In genomic region chr5:92262646-92263045, GRCm38 (mm10) we compare ENCODE assay signal across 26 mouse cellular contexts. TPM values are rescaled to one million over a fixed set of nuclear protein-coding genes. Genes with fewer than 3 reads are reported as not detected.
A peak's percentile ranks its signal among the peaks of the same experiment; 100 is the strongest.
DNase-seq lines count a peak whose midpoint lies in the region; ATAC-seq and TF ChIP-seq lines count a peak whose summit lies in the region.
"Had no signal": no experiment of that assay in that cellular context is flagged by ENCODE, and none has a peak within 500 bp of the region (broad histone marks: within the 10 kb centered on the region; RNA-seq: fewer than 3 reads in every experiment).

No protein-coding gene starts in this region.

- DNase-seq in midbrain, embryonic 10.5 days (ENCODE audit: low spot score) = no peak
- DNase-seq in MN1 (ENCODE audit: low spot score) = peak; percentile 65
- DNase-seq in gonadal fat pad, adult 2 months (ENCODE audit: low read depth) = peak; percentile 33
- no peak for DNase-seq in kidney, adult 11 months
- DNase-seq in cerebellum, postnatal 14 days = no peak
- DNase-seq: adrenal gland, adult 2 months; adrenal gland, postnatal 25 days; cerebellum, adult 2 months; cerebellum, postnatal 10 days; embryo, embryonic 11 days; gastrocnemius, postnatal 10 days; heart, postnatal 36 days had no signal

- H3K4me3 ChIP-seq in midbrain, embryonic 10.5 days = no peak overlapping the region
- no peak overlapping the region for H3K4me3 ChIP-seq in midbrain, embryonic 15.5 days
- no peak overlapping the region for H3K4me3 ChIP-seq in myocyte
- no peak overlapping the region for H3K4me3 ChIP-seq in hindbrain, embryonic 13.5 days
- H3K4me3 ChIP-seq: embryonic facial prominence, embryonic 15.5 days; erythroblast, embryonic 14.5 days; forebrain, embryonic 12.5 days; heart, embryonic 13.5 days had no signal

- WGBS in midbrain, embryonic 10.5 days = 83% methylated on average over 8 of the region's 8 CpGs
- WGBS in midbrain, embryonic 15.5 days = 92% methylated on average over 8 of the region's 8 CpGs
- 93% methylated on average over 8 of the region's 8 CpGs for WGBS in hindbrain, embryonic 13.5 days

- no peak overlapping the region for H3ac ChIP-seq in myocyte (ENCODE audit: control insufficient read depth, insufficient read length)

- no peak for ATAC-seq in midbrain, embryonic 15.5 days (replicated peaks)
- no peak for ATAC-seq in hindbrain, embryonic 13.5 days (ENCODE audit: low FRiP score)
- ATAC-seq: forebrain, embryonic 16.5 days; hindbrain, postnatal 0 days had no signal

- H3K9ac ChIP-seq in midbrain, embryonic 15.5 days = no peak overlapping the region
- no peak overlapping the region for H3K9ac ChIP-seq in hindbrain, embryonic 13.5 days
- H3K9ac ChIP-seq: embryonic facial prominence, embryonic 15.5 days; forebrain, embryonic 12.5 days; heart, embryonic 13.5 days had no signal

- H3K79me2 ChIP-seq in myocyte (ENCODE audit: control insufficient read depth, insufficient read depth) = no peaks in the 10 kb centered on the region

- no peak overlapping the region for H3K4me2 ChIP-seq in midbrain, embryonic 15.5 days
- H3K4me2 ChIP-seq in myocyte (ENCODE audit: low read depth) = no peak overlapping the region
- no peak overlapping the region for H3K4me2 ChIP-seq in hindbrain, embryonic 13.5 days
- H3K4me2 ChIP-seq: embryonic facial prominence, embryonic 15.5 days; forebrain, embryonic 12.5 days; heart, embryonic 13.5 days had no signal

- no peak for TF ChIP-seq POLR2A in myocyte (IDR thresholded peaks at IDR 0.05; ENCODE audit: insufficient read length, low read depth)

- H3K27me3 ChIP-seq in midbrain, embryonic 10.5 days (ENCODE audit: low read depth, poor library complexity, severe bottlenecking) = peaks cover 18% of the 10 kb centered on the region
- H3K27me3 ChIP-seq in midbrain, embryonic 15.5 days (replicated peaks) = no peaks in the 10 kb centered on the region
- H3K27me3 ChIP-seq in myocyte (ENCODE audit: control insufficient read depth, insufficient read depth, insufficient read length) = no peaks in the 10 kb centered on the region
- H3K27me3 ChIP-seq in hindbrain, embryonic 13.5 days = peaks cover 5% of the 10 kb centered on the region; the same call in 1 of the 2 replicates
- H3K27me3 ChIP-seq: forebrain, embryonic 12.5 days; heart, embryonic 13.5 days had no signal

- peaks cover 41% of the 10 kb centered on the region for H3K4me1 ChIP-seq in midbrain, embryonic 10.5 days
- peaks cover 6% of the 10 kb centered on the region for H3K4me1 ChIP-seq in midbrain, embryonic 15.5 days
- H3K4me1 ChIP-seq in hindbrain, embryonic 13.5 days (replicated peaks) = peaks cover 15% of the 10 kb centered on the region
- H3K4me1 ChIP-seq: embryonic facial prominence, embryonic 15.5 days had no signal

- H3K27ac ChIP-seq in midbrain, embryonic 10.5 days (replicated peaks) = peak overlapping the region; percentile 73; the same call in 1 of the 2 replicates
- no peak overlapping the region for H3K27ac ChIP-seq in midbrain, embryonic 15.5 days
- no peak overlapping the region for H3K27ac ChIP-seq in hindbrain, embryonic 13.5 days
- H3K27ac ChIP-seq: embryonic facial prominence, embryonic 15.5 days; heart, embryonic 13.5 days had no signal

- H3K36me3 ChIP-seq in midbrain, embryonic 10.5 days = no peaks in the 10 kb centered on the region
- H3K36me3 ChIP-seq in midbrain, embryonic 15.5 days (replicated peaks) = no peaks in the 10 kb centered on the region
- no peaks in the 10 kb centered on the region for H3K36me3 ChIP-seq in myocyte (ENCODE audit: control insufficient read depth, insufficient read depth)
- H3K36me3 ChIP-seq in hindbrain, embryonic 13.5 days = no peaks in the 10 kb centered on the region
- H3K36me3 ChIP-seq: embryonic facial prominence, embryonic 15.5 days; forebrain, embryonic 12.5 days; heart, embryonic 13.5 days had no signal

- H3K9me3 ChIP-seq in midbrain, embryonic 10.5 days (replicated peaks) = no peaks in the 10 kb centered on the region
- H3K9me3 ChIP-seq in midbrain, embryonic 15.5 days = no peaks in the 10 kb centered on the region
- no peaks in the 10 kb centered on the region for H3K9me3 ChIP-seq in hindbrain, embryonic 13.5 days
- H3K9me3 ChIP-seq: embryonic facial prominence, embryonic 15.5 days; forebrain, embryonic 12.5 days; heart, embryonic 13.5 days had no signal

TF ChIP-seq in myocyte, 11 proteins besides CTCF, POLR2A, EP300 and RAD21:
- TF ChIP-seq CEBPB (IDR thresholded peaks at IDR 0.05; ENCODE audit: insufficient read depth, poor library complexity, severe bottlenecking) = peak; percentile 76
- no peak for TF ChIP-seq MYOG (IDR thresholded peaks at IDR 0.05; ENCODE audit: control insufficient read depth in 1 of 3, insufficient read depth in 1 of 3, insufficient read length in 2 of 3, low read depth in 2 of 3)
- TF ChIP-seq E2F4 (IDR thresholded peaks at IDR 0.05; ENCODE audit: insufficient read depth) = no peak
- TF ChIP-seq MYOD1 (IDR thresholded peaks at IDR 0.05; ENCODE audit: control insufficient read depth in 1 of 3, insufficient read length in 2 of 3, low read depth in 2 of 3) = peak in 1 of 3 experiments; percentile 35

RNA-seq across cellular contexts. Expression of gene Ppef2, which starts 6.6 kb away (rescaled TPM):
- 0.35 and 0.47 TPM in 2 replicates for polyA plus RNA-seq in midbrain, embryonic 10.5 days (2016; fragmentation: Nextera tagmentation; extraction: Ambion mirVana)
- polyA plus RNA-seq in midbrain, embryonic 15.5 days (2015; fragmentation: Nextera tagmentation; extraction: Ambion mirVana) = 0.50 and 0.99 TPM in 2 replicates
- polyA plus RNA-seq in gonadal fat pad, adult 2 months (2012; rRNA removed) = 0.38 and 0.58 TPM in 2 replicates
- 0.18 TPM for polyA plus RNA-seq in myocyte (2012; fragmentation: generic; extraction: Trizol)
- 0.32 and 0.70 TPM in 2 replicates for polyA plus RNA-seq in hindbrain, embryonic 13.5 days (2015; fragmentation: Nextera tagmentation; extraction: Ambion mirVana)
- polyA plus RNA-seq: embryonic facial prominence, embryonic 11.5 days; erythroblast, embryonic 14.5 days; heart, embryonic 13.5 days; heart, postnatal 0 days; hindbrain, embryonic 11.5 days had no signal

RNA-seq across cellular contexts. Expression of gene Naaa, which starts 15.3 kb away (rescaled TPM):
- 3.9 and 4.5 TPM in 2 replicates for polyA plus RNA-seq in midbrain, embryonic 10.5 days (2016; fragmentation: Nextera tagmentation; extraction: Ambion mirVana)
- polyA plus RNA-seq in midbrain, embryonic 15.5 days (2015; fragmentation: Nextera tagmentation; extraction: Ambion mirVana) = 16.4 and 17.7 TPM in 2 replicates
- 43.8 and 55.8 TPM in 2 replicates for polyA plus RNA-seq in gonadal fat pad, adult 2 months (2012; rRNA removed)
- 6.2 TPM for polyA plus RNA-seq in myocyte (2012; fragmentation: generic; extraction: Trizol)
- polyA plus RNA-seq in hindbrain, embryonic 13.5 days (2015; fragmentation: Nextera tagmentation; extraction: Ambion mirVana) = 15.0 and 19.2 TPM in 2 replicates

RNA-seq across cellular contexts. Expression of gene U90926, which starts 47.4 kb away (rescaled TPM):
- polyA plus RNA-seq in midbrain, embryonic 10.5 days (2016; fragmentation: Nextera tagmentation; extraction: Ambion mirVana) = not detected in 2 replicates
- not detected in 2 replicates for polyA plus RNA-seq in midbrain, embryonic 15.5 days (2015; fragmentation: Nextera tagmentation; extraction: Ambion mirVana)
- polyA plus RNA-seq in gonadal fat pad, adult 2 months (2012; rRNA removed) = not detected in 2 replicates
- not detected for polyA plus RNA-seq in myocyte (2012; fragmentation: generic; extraction: Trizol)
- not detected in 2 replicates for polyA plus RNA-seq in hindbrain, embryonic 13.5 days (2015; fragmentation: Nextera tagmentation; extraction: Ambion mirVana)
- polyA plus RNA-seq: adrenal gland, adult 2 months; cerebellum, adult 2 months; embryonic facial prominence, embryonic 11.5 days; embryonic facial prominence, embryonic 15.5 days; erythroblast, embryonic 14.5 days; forebrain, embryonic 12.5 days; forebrain, embryonic 16.5 days; frontal cortex, adult 2 months; heart, embryonic 13.5 days; heart, postnatal 0 days; hindbrain, embryonic 11.5 days; hindbrain, postnatal 0 days; intestine, embryonic 14.5 days had no signal

RNA-seq across cellular contexts. Expression of gene Sdad1, which starts 47.6 kb away (rescaled TPM):
- polyA plus RNA-seq in midbrain, embryonic 10.5 days (2016; fragmentation: Nextera tagmentation; extraction: Ambion mirVana) = 48.8 and 52.9 TPM in 2 replicates
- 31.8 TPM in 2 replicates for polyA plus RNA-seq in midbrain, embryonic 15.5 days (2015; fragmentation: Nextera tagmentation; extraction: Ambion mirVana)
- 9.0 and 12.7 TPM in 2 replicates for polyA plus RNA-seq in gonadal fat pad, adult 2 months (2012; rRNA removed)
- polyA plus RNA-seq in myocyte (2012; fragmentation: generic; extraction: Trizol) = 7.5 TPM
- 31.1 and 33.7 TPM in 2 replicates for polyA plus RNA-seq in hindbrain, embryonic 13.5 days (2015; fragmentation: Nextera tagmentation; extraction: Ambion mirVana)

Comparison
In these comparisons a context has a peak if more than half of its experiments do, and no peak if none do; other contexts are left out.
1. DNase-seq: peak in MN1 (single experiment) and gonadal fat pad, adult 2 months (single experiment); none in midbrain, embryonic 10.5 days (single experiment), kidney, adult 11 months (single experiment) and cerebellum, postnatal 14 days (0 of 2).